Mouse (Mus musculus) cerebellum, postnatal 25 days (tissue): Measurements from ENCODE around the gene Gm21190.
"Not testable (repeated sequence)": the region's sequence is repeated elsewhere in the genome, so short reads cannot be mapped to it uniquely, and the experiment has no call there.

ENCODE experiments used
- DNase-seq, 2 experiments: peaks; one replicate each; pipeline ENCODE4 v3.0.0; 2021; ENCODE audit warnings: mixed read lengths in 2 of 2

The Gm21190 gene

GRCm38 (mm10) chr5:15529122-15529521 lies at the start of gene Gm21190:
Gene Gm21190, minus strand, starts transcription at chr5:15529222.
- DNase-seq = not testable (repeated sequence)

GRCm38 (mm10) chr5:15577033-15577432 lies 48.0 kb upstream of the Gm21190 start, which contains the start of gene Gm21083:
Gene Gm21083, plus strand, starts transcription at chr5:15577333.
- not testable (repeated sequence) for DNase-seq

- not testable (repeated sequence) for DNase-seq
Observed at GRCm38 (mm10) chr5:15573735-15574134, 44.7 kb upstream of the Gm21190 start.

GRCm38 (mm10) chr5:15561425-15562264 lies 32.6 kb upstream of the Gm21190 start:
- DNase-seq = not testable (repeated sequence)

GRCm38 (mm10) chr5:15558654-15559053 lies 29.6 kb upstream of the Gm21190 start:
- DNase-seq = not testable (repeated sequence)

GRCm38 (mm10) chr5:15549606-15550005 lies 20.6 kb upstream of the Gm21190 start:
- DNase-seq = peak in 1 of 2 experiments; percentile 6

GRCm38 (mm10) chr5:15549134-15549533 lies 20.1 kb upstream of the Gm21190 start:
- not testable (repeated sequence) for DNase-seq

GRCm38 (mm10) chr5:15548642-15549041 lies 19.6 kb upstream of the Gm21190 start:
- DNase-seq = not testable (repeated sequence)

- peak in 1 of 2 experiments; percentile 16 for DNase-seq
Observed at GRCm38 (mm10) chr5:15522470-15522869, 6.6 kb downstream of the Gm21190 start.

GRCm38 (mm10) chr5:15522028-15522427 lies 7.0 kb downstream of the Gm21190 start:
- DNase-seq = not testable (repeated sequence)

GRCm38 (mm10) chr5:15520418-15520817 lies 8.6 kb downstream of the Gm21190 start:
- not testable (repeated sequence) for DNase-seq

GRCm38 (mm10) chr5:15517150-15517549 lies 11.9 kb downstream of the Gm21190 start:
- not testable (repeated sequence) for DNase-seq

- not testable (repeated sequence) for DNase-seq
Observed at GRCm38 (mm10) chr5:15512236-15512635, 16.8 kb downstream of the Gm21190 start.

GRCm38 (mm10) chr5:15509911-15510310 lies 19.1 kb downstream of the Gm21190 start:
- DNase-seq = not testable (repeated sequence)

GRCm38 (mm10) chr5:15508460-15509451 lies 20.3 kb downstream of the Gm21190 start:
- DNase-seq = peak in 1 of 2 experiments; percentile 3

- DNase-seq = not testable (repeated sequence)
Observed at GRCm38 (mm10) chr5:15507757-15508459, 21.1 kb downstream of the Gm21190 start.

GRCm38 (mm10) chr5:15507309-15507619 lies 21.8 kb downstream of the Gm21190 start:
- DNase-seq = no peak

GRCm38 (mm10) chr5:15506575-15507308 lies 22.3 kb downstream of the Gm21190 start:
- DNase-seq = peak in 1 of 2 experiments; percentile 33

- peak in 1 of 2 experiments; percentile 28 for DNase-seq
Observed at GRCm38 (mm10) chr5:15498774-15499400, 30.1 kb downstream of the Gm21190 start.

GRCm38 (mm10) chr5:15498350-15498749 lies 30.7 kb downstream of the Gm21190 start:
- not testable (repeated sequence) for DNase-seq

- not testable (repeated sequence) for DNase-seq
Observed at GRCm38 (mm10) chr5:15490934-15491333, 38.1 kb downstream of the Gm21190 start.
